Mouse (Mus musculus): ENCODE measurements at regions not wholly inside any gene's neighbourhood (a gene's known extent, or its start where the extent isn't known, plus 50 kb on each side); places are given as distances from the start of the nearest gene placed in this dataset.

DNA sequence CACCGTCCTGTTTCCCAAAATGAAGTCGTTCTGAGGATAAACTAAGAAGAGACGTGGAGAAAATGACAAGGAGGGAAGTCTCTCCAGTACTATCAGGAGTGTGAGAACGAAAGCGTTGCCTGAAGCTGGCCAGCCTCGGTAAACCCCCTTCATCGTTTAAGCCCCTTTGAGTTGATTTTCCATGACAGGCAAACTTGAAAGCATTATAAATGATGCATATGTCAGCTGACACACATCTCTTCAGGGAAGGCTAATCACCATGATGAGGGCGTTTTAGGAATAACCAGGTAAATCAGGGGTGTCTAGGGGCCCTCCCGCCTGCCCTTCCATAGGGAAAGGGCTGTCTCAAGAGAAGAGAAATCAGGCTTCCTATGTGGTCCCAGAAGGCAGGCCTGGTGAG lies 328.4 kb downstream of the Gm49356 start:
- 83% methylated on average over 9 of the region's 9 CpGs for WGBS
- Histone ChIP-seq H3K4me1 (replicated peaks) (no peaks in the 10 kb centered on the region), H3K9ac (replicated peaks) (no peak overlapping the region), H3K4me2 (no peak overlapping the region), H3K27ac (no peak overlapping the region), H3K36me3 (no peaks in the 10 kb centered on the region), H3K9me3 (no peaks in the 10 kb centered on the region), H3K27me3 (no peaks in the 10 kb centered on the region), H3K4me3 (replicated peaks) (no peak overlapping the region)
- no peak for ATAC-seq (ENCODE audit: insufficient number of reproducible peaks, insufficient read depth, low FRiP score, low TSS enrichment, low read depth)

- Histone ChIP-seq H3K27ac (no peak overlapping the region), H3K9me3 (no peaks in the 10 kb centered on the region), H3K9ac (replicated peaks) (no peak overlapping the region), H3K4me2 (no peak overlapping the region), H3K36me3 (no peaks in the 10 kb centered on the region), H3K4me1 (replicated peaks) (no peaks in the 10 kb centered on the region), H3K27me3 (no peaks in the 10 kb centered on the region), H3K4me3 (replicated peaks) (no peak overlapping the region)
- no peak for ATAC-seq (ENCODE audit: insufficient number of reproducible peaks, insufficient read depth, low FRiP score, low TSS enrichment, low read depth)
- 86% methylated on average over 7 of the region's 7 CpGs for WGBS
Measured at GRCm38 (mm10) chr15:59218916-59219315, 329.8 kb downstream of the Gm49356 start.

DNA sequence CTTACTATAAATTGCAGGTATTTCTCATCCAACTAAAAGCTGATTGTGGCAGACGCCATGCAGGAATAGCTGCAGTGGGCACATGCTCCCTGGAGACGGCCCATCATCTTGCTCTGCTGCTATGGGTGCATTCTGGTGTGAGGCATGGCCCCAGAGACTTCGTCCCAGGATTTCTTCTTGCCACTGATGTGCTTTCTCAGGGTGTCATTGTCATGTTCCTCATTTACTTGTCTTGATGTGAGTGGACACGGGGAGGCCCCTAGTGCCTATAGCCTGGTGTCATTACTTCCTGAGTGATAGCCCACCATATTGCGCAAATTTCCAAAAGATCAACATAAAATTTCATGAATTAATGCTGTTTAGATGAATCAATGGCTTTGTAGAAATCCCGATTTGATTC lies 336.5 kb downstream of the Gm49356 start:
- ATAC-seq (ENCODE audit: insufficient number of reproducible peaks, insufficient read depth, low FRiP score, low TSS enrichment, low read depth), result no peak
- no peaks in the 10 kb centered on the region for H3K4me1 ChIP-seq (replicated peaks)
- no peak overlapping the region for H3K4me2 ChIP-seq
- H3K9ac ChIP-seq (replicated peaks), result no peak overlapping the region
- H3K27ac ChIP-seq, result no peak overlapping the region
- no peaks in the 10 kb centered on the region for H3K36me3 ChIP-seq
- WGBS, result 84% methylated on average over 6 of the region's 6 CpGs
- H3K9me3 ChIP-seq, result 0 out of 2 replicates have a peak, but pooled peaks cover 6% of the 10 kb centered on the region
- H3K27me3 ChIP-seq, result no peaks in the 10 kb centered on the region
- H3K4me3 ChIP-seq (replicated peaks), result no peak overlapping the region

DNA sequence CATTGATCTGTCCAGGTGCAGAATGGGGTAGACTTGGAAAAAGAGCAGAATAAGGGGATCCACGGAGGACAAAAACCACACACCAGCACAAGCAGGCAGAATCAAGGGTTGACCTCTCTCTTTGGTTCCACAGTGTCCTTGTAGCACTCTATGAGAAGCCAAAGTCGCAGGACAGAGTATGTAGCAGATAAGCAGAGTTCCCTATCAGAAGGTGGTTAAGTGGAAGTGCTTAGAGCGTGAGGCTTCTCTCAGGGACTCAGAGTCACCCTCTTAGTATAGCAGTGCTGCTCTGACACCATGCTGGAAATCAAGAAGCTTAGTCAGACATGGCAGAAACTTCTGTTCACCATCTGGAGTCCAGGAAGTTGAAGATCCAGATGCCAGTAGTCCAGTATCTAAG lies 338.2 kb downstream of the Gm49356 start:
- Histone ChIP-seq H3K4me2 (no peak overlapping the region), H3K9ac (replicated peaks) (no peak overlapping the region), H3K4me1 (replicated peaks) (no peaks in the 10 kb centered on the region), H3K9me3 (peaks cover 8% of the 10 kb centered on the region; the same call in 1 of the 2 replicates), H3K27ac (no peak overlapping the region), H3K4me3 (replicated peaks) (no peak overlapping the region), H3K27me3 (no peaks in the 10 kb centered on the region), H3K36me3 (no peaks in the 10 kb centered on the region)
- no peak for ATAC-seq (ENCODE audit: insufficient number of reproducible peaks, insufficient read depth, low FRiP score, low TSS enrichment, low read depth)
- 79% methylated on average over 3 of the region's 3 CpGs for WGBS

GRCm38 (mm10) chr15:59230536-59230935 lies 341.4 kb downstream of the Gm49356 start:
- Histone ChIP-seq H3K27me3 (no peaks in the 10 kb centered on the region), H3K27ac (no peak overlapping the region), H3K4me3 (replicated peaks) (no peak overlapping the region), H3K36me3 (no peaks in the 10 kb centered on the region), H3K9ac (replicated peaks) (no peak overlapping the region), H3K4me1 (replicated peaks) (no peaks in the 10 kb centered on the region), H3K4me2 (no peak overlapping the region), H3K9me3 (peaks cover 15% of the 10 kb centered on the region; the same call in 1 of the 2 replicates)
- ATAC-seq (ENCODE audit: insufficient number of reproducible peaks, insufficient read depth, low FRiP score, low TSS enrichment, low read depth), result no peak

- WGBS, result 89% methylated on average over 1 of the region's 1 CpGs
- ATAC-seq (ENCODE audit: insufficient number of reproducible peaks, insufficient read depth, low FRiP score, low TSS enrichment, low read depth), result no peak
- peaks cover 15% of the 10 kb centered on the region; the same call in 1 of the 2 replicates for H3K9me3 ChIP-seq
- H3K27ac ChIP-seq, result no peak overlapping the region
- H3K4me2 ChIP-seq, result no peak overlapping the region
- H3K4me3 ChIP-seq (replicated peaks), result no peak overlapping the region
- no peaks in the 10 kb centered on the region for H3K4me1 ChIP-seq (replicated peaks)
- H3K9ac ChIP-seq (replicated peaks), result no peak overlapping the region
- H3K36me3 ChIP-seq, result no peaks in the 10 kb centered on the region
- H3K27me3 ChIP-seq, result no peaks in the 10 kb centered on the region
Measured at GRCm38 (mm10) chr15:59231703-59232102, 342.6 kb downstream of the Gm49356 start.

GRCm38 (mm10) chr15:59232290-59232689 lies 343.2 kb downstream of the Gm49356 start:
- Histone ChIP-seq H3K27ac (no peak overlapping the region), H3K4me1 (replicated peaks) (no peaks in the 10 kb centered on the region), H3K9me3 (peaks cover 15% of the 10 kb centered on the region; the same call in 1 of the 2 replicates), H3K4me3 (replicated peaks) (no peak overlapping the region), H3K27me3 (no peaks in the 10 kb centered on the region), H3K36me3 (no peaks in the 10 kb centered on the region), H3K9ac (replicated peaks) (no peak overlapping the region), H3K4me2 (no peak overlapping the region)
- ATAC-seq (ENCODE audit: insufficient number of reproducible peaks, insufficient read depth, low FRiP score, low TSS enrichment, low read depth), result no peak
- WGBS, result 80% methylated on average over 5 of the region's 5 CpGs

- no peak for ATAC-seq (ENCODE audit: insufficient number of reproducible peaks, insufficient read depth, low FRiP score, low TSS enrichment, low read depth)
- Histone ChIP-seq H3K36me3 (no peaks in the 10 kb centered on the region), H3K27me3 (no peaks in the 10 kb centered on the region), H3K4me1 (replicated peaks) (no peaks in the 10 kb centered on the region), H3K27ac (no peak overlapping the region), H3K4me2 (no peak overlapping the region), H3K4me3 (replicated peaks) (no peak overlapping the region), H3K9ac (replicated peaks) (no peak overlapping the region), H3K9me3 (peaks cover 4% of the 10 kb centered on the region; the same call in 1 of the 2 replicates)
- WGBS, result 87% methylated on average over 6 of the region's 6 CpGs
Measured at GRCm38 (mm10) chr15:59237446-59238161, 348.5 kb downstream of the Gm49356 start.

DNA sequence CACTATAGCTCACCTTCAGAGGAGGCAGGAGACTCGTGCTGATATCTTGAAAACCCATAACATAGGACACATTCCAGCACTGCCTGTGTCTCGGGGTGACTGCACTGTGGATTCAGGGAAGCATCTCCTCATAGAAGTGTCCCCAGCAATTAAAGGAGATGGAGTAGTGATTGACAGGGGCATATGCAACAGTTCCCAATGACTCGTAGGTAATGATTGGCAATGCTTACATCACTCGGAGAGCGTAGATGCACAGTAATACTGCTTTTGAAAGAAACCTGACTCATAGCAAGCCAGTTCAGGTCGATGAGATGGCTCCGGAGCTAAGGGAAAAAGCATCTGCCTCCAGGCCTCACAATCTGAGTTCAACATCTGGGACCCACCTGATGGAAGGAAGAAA lies 352.7 kb downstream of the Gm49356 start:
- no peaks in the 10 kb centered on the region for H3K36me3 ChIP-seq
- ATAC-seq (ENCODE audit: insufficient number of reproducible peaks, insufficient read depth, low FRiP score, low TSS enrichment, low read depth), result no peak
- no peaks in the 10 kb centered on the region for H3K27me3 ChIP-seq
- H3K27ac ChIP-seq, result no peak overlapping the region
- H3K9ac ChIP-seq (replicated peaks), result no peak overlapping the region
- no peaks in the 10 kb centered on the region for H3K4me1 ChIP-seq (replicated peaks)
- H3K4me3 ChIP-seq (replicated peaks), result no peak overlapping the region
- 88% methylated on average over 7 of the region's 7 CpGs for WGBS
- H3K9me3 ChIP-seq, result no peaks in the 10 kb centered on the region
- no peak overlapping the region for H3K4me2 ChIP-seq

DNA sequence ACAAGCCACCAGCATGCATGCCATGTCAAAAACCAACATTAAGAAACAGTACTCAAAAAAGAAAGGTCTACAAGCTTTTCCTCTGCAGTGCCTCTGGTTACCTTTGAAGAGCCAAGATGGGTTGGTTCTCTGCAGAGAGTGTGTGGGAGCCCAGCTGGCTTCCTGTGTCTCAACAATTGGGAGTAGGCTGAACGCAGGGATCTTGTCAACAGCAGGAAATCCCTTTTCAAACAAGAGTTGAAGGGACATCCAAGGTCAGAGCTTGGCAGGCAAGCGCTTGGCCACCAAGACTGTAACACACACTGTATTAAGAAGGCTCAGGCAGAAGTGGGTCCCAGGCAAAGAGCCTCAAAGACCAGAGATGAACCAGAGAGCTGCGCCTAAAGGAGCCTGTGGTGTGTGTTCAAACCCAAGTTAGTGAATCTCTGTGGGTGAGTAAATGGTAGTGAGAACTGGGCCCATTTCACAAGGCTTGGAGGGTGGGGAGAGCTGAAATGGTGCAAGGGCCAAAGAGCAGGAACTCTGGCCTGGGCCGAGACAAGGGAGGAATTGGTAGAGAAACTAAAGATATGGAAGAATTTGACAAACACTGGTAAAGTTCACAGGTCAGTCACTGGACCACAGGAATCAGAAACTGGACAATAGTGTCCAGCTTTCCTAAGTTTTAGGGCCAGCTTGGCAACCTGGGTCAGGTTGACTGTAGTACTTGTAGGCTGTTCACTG lies 357.0 kb downstream of the Gm49356 start:
- WGBS, result 74% methylated on average over 4 of the region's 4 CpGs

GRCm38 (mm10) chr15:59248477-59249260 lies 359.6 kb downstream of the Gm49356 start:
- WGBS, result 30% methylated on average over 11 of the region's 12 CpGs

More for the DNA sequence above, 357.0 kb downstream of the Gm49356 start:
- ATAC-seq (ENCODE audit: insufficient number of reproducible peaks, insufficient read depth, low FRiP score, low TSS enrichment, low read depth), result no peak
- H3K9ac ChIP-seq (replicated peaks), result no peak overlapping the region
- H3K4me1 ChIP-seq (replicated peaks), result peaks cover 18% of the 10 kb centered on the region
- H3K27ac ChIP-seq, result no peak overlapping the region
- no peak overlapping the region for H3K4me2 ChIP-seq
- H3K27me3 ChIP-seq, result no peaks in the 10 kb centered on the region
- H3K36me3 ChIP-seq, result no peaks in the 10 kb centered on the region
- no peaks in the 10 kb centered on the region for H3K9me3 ChIP-seq
- H3K4me3 ChIP-seq (replicated peaks), result no peak overlapping the region

More at GRCm38 (mm10) chr15:59248477-59249260, 359.6 kb downstream of the Gm49356 start:
- Histone ChIP-seq H3K4me1 (replicated peaks) (peaks cover 18% of the 10 kb centered on the region), H3K36me3 (no peaks in the 10 kb centered on the region), H3K9me3 (no peaks in the 10 kb centered on the region), H3K9ac (replicated peaks) (no peak overlapping the region), H3K27ac (peak overlapping the region; percentile 66; the same call in 1 of the 2 replicates), H3K4me2 (peak overlapping the region; percentile 30; the same call in 1 of the 2 replicates), H3K4me3 (replicated peaks) (no peak overlapping the region), H3K27me3 (no peaks in the 10 kb centered on the region)
- peak; percentile 92 for ATAC-seq (ENCODE audit: insufficient number of reproducible peaks, insufficient read depth, low FRiP score, low TSS enrichment, low read depth)
